Mouse (Mus musculus) liver, adult 2 months (tissue): ENCODE results near the gene Mindy1.

Experiments used
- CTCF ChIP-seq: fragments of 200-500 bp; IDR thresholded peaks from 2 replicates; pipeline ENCODE4 v1.5.1; 2011; ENCODE audit warnings: low read depth, low read length, control low read depth
- POLR2A ChIP-seq: fragments of 200-500 bp; IDR thresholded peaks from 2 replicates; pipeline ENCODE4 v1.6.1; 2011; ENCODE audit warnings: low read length, control low read depth; ENCODE audit not compliant: insufficient read depth; ENCODE audit errors: extremely low read depth

DNA sequence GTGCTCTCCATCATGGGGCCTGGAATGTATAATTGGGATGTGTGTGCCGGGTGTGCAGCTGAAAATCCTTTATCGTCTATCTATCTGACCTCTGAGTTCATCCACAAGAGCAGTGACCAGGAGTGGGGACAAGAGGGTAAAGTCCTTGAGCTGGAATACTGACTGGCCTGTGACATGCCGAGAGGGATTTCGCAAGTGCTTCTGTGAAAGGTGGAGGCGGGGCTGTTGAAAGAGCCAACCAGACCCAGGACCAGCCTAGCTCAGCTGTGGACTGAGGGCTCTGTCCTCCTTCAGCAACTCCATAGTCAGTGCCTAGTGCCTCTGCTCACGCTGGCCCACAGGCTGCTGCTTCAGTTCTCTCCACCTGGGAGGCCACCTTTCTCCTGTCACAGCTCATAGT, 37.4 kb downstream of the Mindy1 start:
- peak; percentile 94 for TF ChIP-seq POLR2A
- no peak for TF ChIP-seq CTCF
